Mouse (Mus musculus): ENCODE measurements around the gene Plscr2. TPM values are rescaled to one million over a fixed set of nuclear protein-coding genes. Genes with fewer than 3 reads are reported as not detected.

Plscr2 gene
- polyA plus RNA-seq (2014; fragmentation: Nextera tagmentation; extraction: Ambion mirVana) = 0.23 TPM in 1 of 2 replicates, not detected in the other

DNA sequence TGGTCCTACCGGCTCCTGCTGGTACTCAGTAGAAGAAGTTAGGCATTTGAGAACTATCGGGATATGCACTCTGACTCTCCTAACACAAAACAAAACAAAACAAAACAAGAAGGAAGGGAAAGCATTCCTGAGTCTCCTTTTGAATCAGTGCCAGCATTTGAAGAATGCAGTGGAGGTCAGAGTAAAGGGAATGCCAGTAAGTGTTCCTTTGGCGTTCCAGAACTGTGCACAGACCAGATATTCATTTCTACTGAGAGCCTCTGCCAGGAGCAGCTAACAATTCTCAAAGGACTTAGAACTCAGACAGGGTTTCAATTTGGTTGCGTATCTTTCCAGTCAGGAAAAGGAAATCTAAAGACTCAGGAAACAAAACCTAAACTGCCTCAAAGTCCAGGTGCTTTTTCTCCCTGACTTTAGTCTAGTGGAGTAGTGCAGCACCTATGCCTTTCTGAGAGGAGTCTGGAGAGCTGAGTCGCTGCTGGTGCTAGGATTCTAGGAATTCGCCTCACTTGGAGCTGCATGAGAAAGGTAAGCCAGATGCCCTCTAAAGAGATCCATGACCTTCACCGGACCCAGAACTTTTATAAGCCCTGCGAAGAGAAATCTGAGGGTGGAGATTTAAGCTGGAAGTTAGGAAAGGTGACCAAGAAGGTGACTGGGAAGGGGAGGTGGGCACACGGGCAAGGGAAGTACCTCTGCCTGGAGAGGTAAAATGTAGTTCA, at the start of gene Plscr2:
TSS of gene Plscr2 (plus strand) at position 117 of the 722 bp plus-strand sequence.
- DNase-seq (ENCODE audit: low spot score) = no peak
- 82% methylated on average over 9 of the region's 9 CpGs for WGBS
- H3K36me3 ChIP-seq (ENCODE audit: control insufficient read depth, insufficient read depth, low read length) = no peaks in the 10 kb centered on the region; the same call in 1 of the 2 replicates

DNA sequence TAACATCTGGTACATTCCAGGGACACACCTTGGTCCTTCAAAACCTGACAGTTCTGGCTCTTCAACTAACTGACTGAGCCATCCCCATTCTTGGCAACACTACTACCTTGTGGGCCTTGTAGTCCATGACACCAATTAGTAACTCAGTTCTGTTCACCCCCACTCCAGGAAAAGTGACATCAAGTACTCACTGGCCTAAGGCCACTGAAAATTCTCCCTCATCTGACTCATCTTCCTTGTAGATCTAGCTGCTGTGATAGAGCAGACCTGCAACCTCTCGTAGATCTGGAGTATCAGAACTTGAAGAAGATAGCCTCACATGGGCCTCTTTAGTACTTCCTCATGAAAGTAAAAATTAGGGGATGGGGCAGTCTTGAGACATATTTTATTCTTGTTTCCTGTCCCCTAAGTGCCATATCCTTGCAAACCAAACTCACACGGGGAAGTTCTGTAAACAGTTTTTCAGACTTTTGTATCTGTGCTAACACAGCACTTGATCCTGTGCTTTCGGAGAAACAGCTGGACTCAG, 49.2 kb upstream of the Plscr2 start:
- WGBS = 87% methylated on average over 3 of the region's 3 CpGs
- no peak for ATAC-seq (ENCODE audit: insufficient number of reproducible peaks, low FRiP score, low TSS enrichment, low read depth)
- no peaks in the 10 kb centered on the region for H3K36me3 ChIP-seq (ENCODE audit: control insufficient read depth, insufficient read depth, low read length)

More for the DNA sequence above, at the start of gene Plscr2:
- H3K4me2 ChIP-seq (ENCODE audit: low read depth, severe bottlenecking) = no peak within 1 kb of the TSS
- no peaks in the 10 kb centered on the region for H3K9me3 ChIP-seq (ENCODE audit: control insufficient read depth, low read length)
- H3K27me3 ChIP-seq (ENCODE audit: control insufficient read depth, insufficient read depth, low read length) = no peaks in the 10 kb centered on the region
- no peak within 1 kb of the TSS for H3K27ac ChIP-seq (replicated peaks; ENCODE audit: low read depth, low read length)
- H3K9ac ChIP-seq (ENCODE audit: low read length) = no peak within 1 kb of the TSS
- ATAC-seq (ENCODE audit: insufficient number of reproducible peaks, low FRiP score, low TSS enrichment, low read depth) = no peak
- H3K4me3 ChIP-seq (ENCODE audit: low read depth, low read length) = no peak within 1 kb of the TSS
- H3K4me1 ChIP-seq (ENCODE audit: control insufficient read depth, insufficient read depth, low read length) = no peaks in the 10 kb centered on the region

DNA sequence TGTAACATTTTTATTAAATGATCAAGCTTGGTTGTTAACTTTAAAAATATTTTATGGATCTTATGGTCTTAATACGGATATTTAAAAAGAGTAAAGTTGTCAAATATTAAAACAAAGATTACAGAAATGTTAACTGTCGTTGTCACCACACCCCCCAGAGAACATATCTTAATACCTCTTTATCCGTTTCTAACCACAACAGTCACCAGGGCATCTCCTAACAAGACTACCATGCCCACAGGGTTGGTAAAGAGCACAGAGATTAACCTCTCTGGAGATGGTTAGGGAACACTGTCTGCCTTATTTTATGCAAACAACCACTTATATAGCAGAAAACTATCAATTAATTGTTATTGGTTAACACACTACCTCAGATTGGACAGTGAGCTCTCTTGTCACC, 48.6 kb upstream of the Plscr2 start:
- H3K27ac ChIP-seq (replicated peaks; ENCODE audit: low read depth, low read length) = no peak overlapping the region
- no peaks in the 10 kb centered on the region for H3K36me3 ChIP-seq (ENCODE audit: control insufficient read depth, insufficient read depth, low read length)
- no peaks in the 10 kb centered on the region for H3K4me1 ChIP-seq (ENCODE audit: control insufficient read depth, insufficient read depth, low read length)
- no peak overlapping the region for H3K4me2 ChIP-seq (ENCODE audit: low read depth, severe bottlenecking)
- H3K27me3 ChIP-seq (ENCODE audit: control insufficient read depth, insufficient read depth, low read length) = no peaks in the 10 kb centered on the region
- H3K9me3 ChIP-seq (ENCODE audit: control insufficient read depth, low read length) = no peaks in the 10 kb centered on the region
- no peak overlapping the region for H3K4me3 ChIP-seq (ENCODE audit: low read depth, low read length)
- ATAC-seq (ENCODE audit: insufficient number of reproducible peaks, low FRiP score, low TSS enrichment, low read depth) (no peak), DNase-seq (ENCODE audit: low spot score) (no peak)
- H3K9ac ChIP-seq (ENCODE audit: low read length) = no peak overlapping the region
- WGBS = 92% methylated on average over 3 of the region's 3 CpGs

More for the DNA sequence above, 49.2 kb upstream of the Plscr2 start:
- H3K4me1 ChIP-seq (ENCODE audit: control insufficient read depth, insufficient read depth, low read length) = no peaks in the 10 kb centered on the region
- H3K9ac ChIP-seq (ENCODE audit: low read length) = no peak overlapping the region
- no peak for DNase-seq (ENCODE audit: low spot score)
- H3K4me3 ChIP-seq (ENCODE audit: low read depth, low read length) = no peak overlapping the region
- H3K4me2 ChIP-seq (ENCODE audit: low read depth, severe bottlenecking) = no peak overlapping the region
- no peak overlapping the region for H3K27ac ChIP-seq (replicated peaks; ENCODE audit: low read depth, low read length)
- H3K9me3 ChIP-seq (ENCODE audit: control insufficient read depth, low read length) = no peaks in the 10 kb centered on the region
- H3K27me3 ChIP-seq (ENCODE audit: control insufficient read depth, insufficient read depth, low read length) = no peaks in the 10 kb centered on the region

DNA sequence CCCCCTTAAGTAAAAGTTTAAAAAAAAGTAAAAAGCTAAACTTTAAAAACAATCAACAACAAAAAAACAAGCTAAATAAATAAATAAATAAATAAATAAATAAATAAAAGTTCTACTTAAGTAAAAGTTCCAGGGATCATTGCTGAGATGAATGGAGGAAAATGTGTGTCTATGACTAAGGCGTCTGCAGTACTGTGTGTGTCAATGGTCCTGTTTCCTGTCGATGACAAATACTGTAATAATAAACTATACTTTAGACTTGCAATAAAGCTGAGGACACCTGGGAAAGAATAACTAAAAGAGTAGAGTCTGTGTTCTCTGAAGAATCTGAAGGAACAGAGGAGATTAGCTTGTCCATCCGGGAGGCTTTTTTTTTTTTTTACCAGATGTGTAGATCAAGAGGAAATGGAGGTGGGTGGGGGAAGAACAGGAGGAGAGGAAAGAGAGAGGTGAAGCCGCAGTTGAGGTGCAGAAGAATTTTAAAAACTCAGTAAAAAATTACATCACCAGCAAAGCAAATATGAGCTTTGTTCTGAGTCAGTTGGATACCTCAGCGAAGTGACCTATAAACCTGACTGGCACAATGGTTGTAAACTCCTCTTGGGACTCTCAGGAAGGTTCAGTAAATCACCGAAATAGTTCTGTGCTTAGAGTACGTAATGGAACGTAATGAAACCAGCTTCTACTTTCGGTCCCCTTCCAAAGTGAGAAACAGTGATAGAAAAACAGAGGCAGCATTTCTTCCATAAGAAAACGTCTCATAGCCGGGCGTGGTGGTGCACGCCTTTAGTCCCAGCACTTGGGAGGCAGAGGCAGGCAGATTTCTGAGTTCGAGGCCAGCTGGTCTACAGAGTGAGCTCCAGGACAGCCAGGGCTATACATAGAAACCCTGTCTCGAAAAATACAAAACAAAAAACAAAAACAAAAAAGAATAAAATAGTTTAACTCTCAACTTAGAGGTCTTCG, 46.3 kb upstream of the Plscr2 start:
- no peak for DNase-seq (ENCODE audit: low spot score)
- Histone ChIP-seq H3K36me3 (ENCODE audit: control insufficient read depth, insufficient read depth, low read length) (no peaks in the 10 kb centered on the region), H3K4me2 (ENCODE audit: low read depth, severe bottlenecking) (no peak overlapping the region), H3K4me1 (ENCODE audit: control insufficient read depth, insufficient read depth, low read length) (no peaks in the 10 kb centered on the region), H3K4me3 (ENCODE audit: low read depth, low read length) (no peak overlapping the region), H3K9ac (ENCODE audit: low read length) (no peak overlapping the region), H3K27me3 (ENCODE audit: control insufficient read depth, insufficient read depth, low read length) (no peaks in the 10 kb centered on the region), H3K27ac (replicated peaks; ENCODE audit: low read depth, low read length) (no peak overlapping the region), H3K9me3 (ENCODE audit: control insufficient read depth, low read length) (no peaks in the 10 kb centered on the region)
- no peak for ATAC-seq (ENCODE audit: insufficient number of reproducible peaks, low FRiP score, low TSS enrichment, low read depth)
- WGBS = 81% methylated on average over 16 of the region's 16 CpGs

DNA sequence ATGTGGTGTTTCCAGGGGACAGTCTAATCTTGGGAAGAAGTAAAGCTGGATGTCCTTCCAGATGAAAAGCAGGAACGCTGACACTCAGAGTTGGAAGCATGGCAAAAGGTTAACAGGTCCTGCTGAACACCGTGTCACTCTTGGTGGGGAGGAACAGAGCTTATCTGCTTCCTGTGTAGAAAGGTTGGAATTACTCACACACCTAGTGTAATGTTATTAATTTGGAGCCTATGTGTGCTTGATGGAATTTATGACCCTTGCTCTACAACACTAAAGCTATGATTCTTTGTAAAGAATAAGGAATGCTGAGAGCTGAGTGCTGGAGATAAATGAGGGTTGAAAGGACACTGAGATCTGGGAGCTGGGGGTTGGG, 45.6 kb upstream of the Plscr2 start:
- no peaks in the 10 kb centered on the region for H3K4me1 ChIP-seq (ENCODE audit: control insufficient read depth, insufficient read depth, low read length)
- no peak overlapping the region for H3K4me3 ChIP-seq (ENCODE audit: low read depth, low read length)
- DNase-seq (ENCODE audit: low spot score) (no peak), ATAC-seq (ENCODE audit: insufficient number of reproducible peaks, low FRiP score, low TSS enrichment, low read depth) (no peak)
- no peaks in the 10 kb centered on the region for H3K36me3 ChIP-seq (ENCODE audit: control insufficient read depth, insufficient read depth, low read length)
- H3K9me3 ChIP-seq (ENCODE audit: control insufficient read depth, low read length) = no peaks in the 10 kb centered on the region
- H3K4me2 ChIP-seq (ENCODE audit: low read depth, severe bottlenecking) = no peak overlapping the region
- no peak overlapping the region for H3K9ac ChIP-seq (ENCODE audit: low read length)
- 26% methylated on average over 2 of the region's 2 CpGs for WGBS
- H3K27ac ChIP-seq (replicated peaks; ENCODE audit: low read depth, low read length) = no peak overlapping the region
- H3K27me3 ChIP-seq (ENCODE audit: control insufficient read depth, insufficient read depth, low read length) = no peaks in the 10 kb centered on the region

DNA sequence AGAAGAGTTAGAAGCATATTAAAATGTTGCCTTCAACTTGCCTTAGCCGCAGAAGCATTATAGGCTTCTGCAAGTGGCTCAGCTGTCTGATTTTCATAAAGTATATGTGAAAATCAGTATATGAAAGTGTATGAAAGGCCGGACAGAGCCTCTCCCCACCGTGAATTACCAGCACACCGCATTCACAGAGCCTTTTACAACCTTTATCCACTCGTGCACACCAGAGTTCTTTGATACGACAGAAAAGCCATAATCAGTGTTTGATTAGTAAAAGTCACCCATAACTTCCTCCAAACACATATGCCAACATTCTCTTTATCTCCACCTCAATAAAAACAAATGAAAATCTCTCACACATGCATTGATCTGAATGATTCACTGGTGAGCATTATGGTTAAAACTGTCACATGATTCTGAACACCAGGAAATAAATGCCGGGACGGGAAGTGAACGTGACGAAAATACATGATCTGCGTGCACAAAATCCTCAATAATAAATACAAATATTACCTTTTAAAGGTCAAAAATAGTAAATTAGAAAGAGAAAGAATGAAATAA, 40.4 kb upstream of the Plscr2 start:
- Histone ChIP-seq H3K9ac (ENCODE audit: low read length) (no peak overlapping the region), H3K36me3 (ENCODE audit: control insufficient read depth, insufficient read depth, low read length) (no peaks in the 10 kb centered on the region), H3K27me3 (ENCODE audit: control insufficient read depth, insufficient read depth, low read length) (no peaks in the 10 kb centered on the region), H3K4me1 (ENCODE audit: control insufficient read depth, insufficient read depth, low read length) (no peaks in the 10 kb centered on the region), H3K4me2 (ENCODE audit: low read depth, severe bottlenecking) (no peak overlapping the region), H3K9me3 (ENCODE audit: control insufficient read depth, low read length) (no peaks in the 10 kb centered on the region), H3K27ac (replicated peaks; ENCODE audit: low read depth, low read length) (no peak overlapping the region), H3K4me3 (ENCODE audit: low read depth, low read length) (no peak overlapping the region)
- ATAC-seq (ENCODE audit: insufficient number of reproducible peaks, low FRiP score, low TSS enrichment, low read depth) = no peak
- DNase-seq (ENCODE audit: low spot score) = no peak
- WGBS = 74% methylated on average over 11 of the region's 11 CpGs

DNA sequence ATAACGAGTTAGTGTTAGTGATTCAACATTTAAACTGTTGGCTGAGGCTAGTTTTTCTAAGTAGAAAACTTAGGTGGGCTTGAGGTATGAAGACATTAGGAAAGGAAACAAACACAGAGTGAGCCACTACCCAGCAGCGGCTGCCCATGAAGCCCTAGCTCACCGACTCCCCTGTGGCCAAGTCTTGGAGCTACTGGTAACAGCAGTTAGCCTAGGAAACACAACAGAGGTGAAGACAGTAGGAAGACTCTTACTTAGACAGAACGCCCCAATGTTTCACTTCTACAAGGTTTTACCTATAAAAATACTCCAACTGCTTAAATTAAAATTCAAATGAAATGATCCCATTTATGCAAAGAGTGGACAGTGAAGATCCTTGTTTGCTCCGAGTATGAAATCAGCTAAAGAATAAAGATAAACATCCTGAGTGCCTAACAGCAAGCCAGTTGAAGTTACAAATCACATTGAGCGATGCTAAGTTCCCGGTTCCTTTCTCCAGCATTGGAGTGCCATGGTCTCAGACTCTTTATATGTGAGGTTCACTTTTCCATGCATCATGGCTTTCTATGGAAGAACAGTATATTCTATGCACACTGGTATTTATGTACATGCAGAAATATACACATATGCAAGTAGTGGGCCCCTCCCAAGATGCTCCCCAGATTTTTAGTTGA, 26.5 kb upstream of the Plscr2 start:
- Histone ChIP-seq H3K27me3 (ENCODE audit: control insufficient read depth, insufficient read depth, low read length) (no peaks in the 10 kb centered on the region), H3K4me3 (ENCODE audit: low read depth, low read length) (no peak overlapping the region), H3K4me2 (ENCODE audit: low read depth, severe bottlenecking) (no peak overlapping the region), H3K9me3 (ENCODE audit: control insufficient read depth, low read length) (no peaks in the 10 kb centered on the region), H3K27ac (replicated peaks; ENCODE audit: low read depth, low read length) (no peak overlapping the region), H3K36me3 (ENCODE audit: control insufficient read depth, insufficient read depth, low read length) (no peaks in the 10 kb centered on the region), H3K4me1 (ENCODE audit: control insufficient read depth, insufficient read depth, low read length) (peaks cover 3% of the 10 kb centered on the region; the same call in 1 of the 2 replicates), H3K9ac (ENCODE audit: low read length) (no peak overlapping the region)
- ATAC-seq (ENCODE audit: insufficient number of reproducible peaks, low FRiP score, low TSS enrichment, low read depth) = no peak
- WGBS = 89% methylated on average over 7 of the region's 7 CpGs
- DNase-seq (ENCODE audit: low spot score) = peak; percentile 16

Measured in limb, embryonic 11.5 days (tissue).